ENCODE assay signal across 9 mouse cellular contexts in the genomic region with DNA sequence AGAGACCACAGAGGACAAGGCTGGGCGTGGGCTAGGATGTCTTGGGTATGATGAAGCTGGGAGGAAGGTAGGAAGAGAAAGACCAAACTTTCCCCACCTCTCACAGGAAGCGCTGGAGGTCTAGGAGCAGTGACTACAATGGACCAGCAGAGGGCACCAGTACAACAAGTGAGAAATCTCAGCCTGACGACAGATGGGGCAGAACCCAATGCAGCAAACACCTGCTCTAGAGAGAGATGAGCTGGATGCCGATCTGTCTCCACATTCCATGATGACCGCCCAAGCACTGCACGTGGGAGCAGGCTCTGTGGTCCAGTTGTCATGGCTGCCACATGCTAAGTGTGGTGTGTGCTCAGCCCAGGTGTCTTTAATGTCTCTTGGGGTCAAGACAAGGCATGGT. TPM values are rescaled to one million over a fixed set of nuclear protein-coding genes. Genes with fewer than 3 reads are reported as not detected.
DNase-seq lines count a peak whose midpoint lies in the region; ATAC-seq lines count a peak whose summit lies in the region.
"Had no signal": no experiment of that assay in that cellular context is flagged by ENCODE, and none has a peak within 500 bp of the region (broad histone marks: within the 10 kb centered on the region; RNA-seq: fewer than 3 reads in every experiment).

No protein-coding gene starts in this region.

- peak; percentile 42 for DNase-seq in gastrocnemius, postnatal 10 days
- DNase-seq in gastrocnemius, postnatal 14 days = no peak
- DNase-seq in embryo, embryonic 10 days (ENCODE audit: low spot score) = peak; percentile 90
- peak; percentile 29 to 66 for DNase-seq in heart, postnatal 14 days
- DNase-seq in layer of hippocampus, adult 18-20 months (ENCODE audit: low spot score in 2 of 2) = peak; percentile 35 to 73
- peak; percentile 60 for DNase-seq in lung, postnatal 14 days
- peak; percentile 75 for DNase-seq in retina, postnatal 7 days (ENCODE audit: low read depth, low spot score)

- intact Hi-C loops in gastrocnemius, postnatal 14 days (cut with DNase I; ENCODE audit: low total_unique reads) = loop anchor here (1.0 kb wide), 1 partner anchor 52 kb away; no protein-coding TSS in a partner anchor
- intact Hi-C loops in heart, postnatal 14 days (cut with DNase I) = loop anchor here (1.0 to 10.0 kb wide), 2 partner anchors 55 to 231 kb away; no protein-coding TSS in a partner anchor

- peak; percentile 69 for ATAC-seq in activated CD4-positive, CD25-positive, alpha-beta regulatory T cell, adult 4 months

RNA-seq across cellular contexts. Expression of a gene that starts 10.1 kb away (rescaled TPM):
- total RNA-seq in gastrocnemius, postnatal 10 days (2021) = under 1 TPM in 1 of 2 experiments, not detected in 1; 0.12 TPM
- not detected for total RNA-seq in gastrocnemius, postnatal 14 days (2021)
- not detected for polyA plus RNA-seq in activated CD4-positive, CD25-positive, alpha-beta regulatory T cell, adult 4 months (2017; shearing (Covaris generic))
- total RNA-seq in heart, postnatal 14 days (2021) = not detected
- total RNA-seq in layer of hippocampus, adult 18-20 months (2021) = under 1 TPM in 1 of 2 experiments, not detected in 1; 0.12 TPM

RNA-seq across cellular contexts. Expression of a gene that starts 17.8 kb away (rescaled TPM):
- total RNA-seq in gastrocnemius, postnatal 10 days (2021) = under 1 TPM; 0.12 to 0.36 TPM
- total RNA-seq in gastrocnemius, postnatal 14 days (2021) = under 1 TPM in 1 of 2 experiments, not detected in 1; 0.18 TPM
- polyA plus RNA-seq in activated CD4-positive, CD25-positive, alpha-beta regulatory T cell, adult 4 months (2017; shearing (Covaris generic)) = not detected
- not detected for total RNA-seq in heart, postnatal 14 days (2021)
- total RNA-seq in layer of hippocampus, adult 18-20 months (2021) = not detected
- polyA plus RNA-seq: lung, embryonic 15.5 days had no signal
